Mouse (Mus musculus) brain, embryonic 14.5 days (tissue): ENCODE results near the gene Ttc28.

Experiments
- CTCF ChIP-seq: fragments of 200-500 bp; IDR thresholded peaks from 2 replicates; pipeline ENCODE4 v1.5.1; 2012; ENCODE audit warnings: inconsistent platforms, mild to moderate bottlenecking, moderate library complexity, borderline replicate concordance; ENCODE audit not compliant: insufficient read depth, insufficient read length; ENCODE audit errors: extremely low read depth
- POLR2A ChIP-seq: fragments of 200-500 bp; IDR thresholded peaks from 2 replicates; pipeline ENCODE4 v1.6.1; 2012; ENCODE audit warnings: mild to moderate bottlenecking, inconsistent platforms, borderline replicate concordance; ENCODE audit not compliant: poor library complexity, insufficient read depth, insufficient read length, severe bottlenecking; ENCODE audit errors: extremely low read depth

- TF ChIP-seq POLR2A (no peak), CTCF (no peak)
Measured at GRCm38 (mm10) chr5:111175410-111175809, 295.8 kb downstream of the Ttc28 start.
